Mouse (Mus musculus) stomach, embryonic 15.5 days (tissue): ENCODE measurements at regions not wholly inside any gene's neighbourhood (a gene's known extent, or its start where the extent isn't known, plus 50 kb on each side); places are given as distances from the start of the nearest gene placed in this dataset.

Experiments
- ATAC-seq: fragments of 200-750 bp; cut with Nextera tagmentation; 2 replicates; pipeline ENCODE4 v1.8.0; 2017; ENCODE audit warnings: low read depth, moderate number of reproducible peaks, moderate TSS enrichment; ENCODE audit not compliant: insufficient read depth, low FRiP score
- H3K27ac ChIP-seq: fragments of 300-500 bp; sonication (generic); 2 replicates; pipeline ENCODE4 v1.5.1; 2015; ENCODE audit warnings: mild to moderate bottlenecking, inconsistent platforms
- H3K27me3 ChIP-seq: fragments of 300-500 bp; sonication (generic); replicated peaks from 2 replicates; pipeline ENCODE4 v1.6.1; 2015; ENCODE audit warnings: inconsistent platforms
- H3K36me3 ChIP-seq: fragments of 300-500 bp; sonication (generic); 2 replicates; pipeline ENCODE4 v1.6.1; 2015; ENCODE audit warnings: inconsistent platforms
- H3K4me1 ChIP-seq: fragments of 300-500 bp; sonication (generic); 2 replicates; pipeline ENCODE4 v1.6.1; 2015; ENCODE audit warnings: inconsistent platforms
- H3K4me2 ChIP-seq: fragments of 300-500 bp; sonication (generic); 2 replicates; pipeline ENCODE4 v1.6.1; 2015; ENCODE audit warnings: mild to moderate bottlenecking, inconsistent platforms
- H3K4me3 ChIP-seq: fragments of 300-500 bp; sonication (generic); replicated peaks from 2 replicates; pipeline ENCODE4 v1.5.1; 2015; ENCODE audit warnings: inconsistent platforms
- H3K9ac ChIP-seq: fragments of 300-500 bp; sonication (generic); 2 replicates; pipeline ENCODE4 v1.6.1; 2015; ENCODE audit warnings: inconsistent platforms
- H3K9me3 ChIP-seq: fragments of 300-500 bp; sonication (generic); 2 replicates; pipeline ENCODE4 v1.6.1; 2016; ENCODE audit warnings: inconsistent platforms
- WGBS: fragments of 180-500 bp; shearing (Covaris S2); methylation state at CpG from one replicate; pipeline ENCODE4 v1.1.7; 2015; 5-methylcytosine and 5-hydroxymethylcytosine counted together

DNA sequence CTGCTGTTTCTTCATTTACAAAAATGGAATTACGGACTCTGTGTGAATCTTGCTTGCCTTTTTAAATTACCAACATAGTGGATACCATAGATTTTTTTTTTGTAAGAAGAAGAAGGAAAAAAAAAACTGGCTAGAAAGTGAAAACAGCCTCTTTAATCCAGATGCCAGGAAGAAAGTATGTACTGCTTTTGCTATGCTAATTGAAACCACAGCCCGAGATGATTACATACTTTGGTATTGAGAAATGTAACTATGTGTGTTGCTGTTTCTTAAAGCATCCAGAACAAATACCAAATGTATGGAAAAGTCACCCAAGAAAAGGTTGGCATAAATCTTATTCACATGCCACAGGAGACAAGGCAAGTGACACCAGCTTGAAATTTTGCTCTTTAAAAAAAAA, 93.2 kb upstream of the Nfe2l3 start:
- no peaks in the 10 kb centered on the region for H3K27me3 ChIP-seq
- no peak for ATAC-seq
- H3K9ac ChIP-seq = no peak overlapping the region
- H3K9me3 ChIP-seq = no peaks in the 10 kb centered on the region
- WGBS = 84% methylated on average over 2 of the region's 2 CpGs
- no peak overlapping the region for H3K27ac ChIP-seq
- H3K4me3 ChIP-seq = no peak overlapping the region
- H3K4me1 ChIP-seq = peaks cover 6% of the 10 kb centered on the region; the same call in 1 of the 2 replicates
- no peaks in the 10 kb centered on the region for H3K36me3 ChIP-seq
- no peak overlapping the region for H3K4me2 ChIP-seq

- no peaks in the 10 kb centered on the region for H3K4me1 ChIP-seq
- H3K36me3 ChIP-seq = no peaks in the 10 kb centered on the region
- no peak overlapping the region for H3K27ac ChIP-seq
- ATAC-seq = no peak
- H3K4me3 ChIP-seq = no peak overlapping the region
- no peaks in the 10 kb centered on the region for H3K9me3 ChIP-seq
- WGBS = 66% methylated on average over 9 of the region's 9 CpGs
- no peaks in the 10 kb centered on the region for H3K27me3 ChIP-seq
- no peak overlapping the region for H3K4me2 ChIP-seq
- H3K9ac ChIP-seq = no peak overlapping the region
Measured at GRCm38 (mm10) chr6:51347721-51348120, 84.7 kb upstream of the Nfe2l3 start.

DNA sequence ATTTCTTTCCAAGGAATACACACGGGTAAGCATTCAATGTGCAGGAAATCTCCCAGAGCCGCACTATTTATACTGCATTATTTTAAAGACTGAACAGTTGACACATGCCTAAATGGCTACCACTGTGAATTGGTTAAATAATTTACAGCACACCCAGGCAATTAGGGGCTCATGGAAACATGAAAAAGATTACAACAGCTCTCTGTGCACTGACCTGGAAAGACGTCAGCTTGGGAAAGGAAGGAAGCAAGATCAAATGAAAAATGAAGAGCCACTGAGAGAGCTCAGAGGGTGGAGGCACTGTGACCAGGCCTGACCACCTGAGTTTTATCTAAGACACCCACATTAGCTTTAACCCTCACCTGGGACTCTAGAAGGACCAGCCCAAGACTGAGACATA, 82.7 kb upstream of the Nfe2l3 start:
- Histone ChIP-seq H3K9ac (no peak overlapping the region), H3K36me3 (no peaks in the 10 kb centered on the region), H3K4me2 (no peak overlapping the region), H3K27me3 (no peaks in the 10 kb centered on the region), H3K4me3 (no peak overlapping the region), H3K9me3 (no peaks in the 10 kb centered on the region), H3K27ac (no peak overlapping the region), H3K4me1 (no peaks in the 10 kb centered on the region)
- no peak for ATAC-seq
- 49% methylated on average over 3 of the region's 3 CpGs for WGBS

DNA sequence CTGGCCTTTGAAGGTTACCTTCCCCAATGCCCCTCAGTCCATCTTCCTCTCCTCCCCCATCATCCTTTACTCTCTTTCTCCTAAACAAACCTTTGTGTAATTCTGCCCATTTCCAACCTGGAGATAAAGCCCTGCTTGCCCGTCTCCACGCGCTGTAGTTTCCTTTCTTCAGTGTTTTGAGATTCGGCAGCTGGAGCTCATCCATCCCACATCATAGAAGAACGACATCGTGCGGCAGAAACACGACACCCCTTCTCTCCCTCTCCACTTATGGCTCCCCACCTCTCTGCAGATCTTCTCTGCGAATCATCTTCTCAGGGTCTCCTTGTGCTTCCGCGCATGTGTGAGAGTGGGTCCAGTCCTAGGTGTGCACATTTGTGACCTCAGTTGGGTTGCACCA, 77.4 kb upstream of the Nfe2l3 start:
- Histone ChIP-seq H3K36me3 (no peaks in the 10 kb centered on the region), H3K9me3 (no peaks in the 10 kb centered on the region), H3K4me2 (no peak overlapping the region), H3K4me3 (no peak overlapping the region), H3K4me1 (no peaks in the 10 kb centered on the region), H3K9ac (no peak overlapping the region), H3K27ac (no peak overlapping the region), H3K27me3 (no peaks in the 10 kb centered on the region)
- no peak for ATAC-seq
- WGBS = 47% methylated on average over 11 of the region's 11 CpGs

- no peaks in the 10 kb centered on the region for H3K4me1 ChIP-seq
- H3K27ac ChIP-seq = peak overlapping the region; percentile 42
- 66% methylated on average over 12 of the region's 12 CpGs for WGBS
- ATAC-seq = no peak
- H3K27me3 ChIP-seq = no peaks in the 10 kb centered on the region
- no peak overlapping the region for H3K4me3 ChIP-seq
- H3K4me2 ChIP-seq = no peak overlapping the region
- H3K36me3 ChIP-seq = no peaks in the 10 kb centered on the region
- H3K9ac ChIP-seq = no peak overlapping the region
- no peaks in the 10 kb centered on the region for H3K9me3 ChIP-seq
Measured at GRCm38 (mm10) chr6:51361611-51362180, 70.8 kb upstream of the Nfe2l3 start.

GRCm38 (mm10) chr6:51362475-51363226, 69.8 kb upstream of the Nfe2l3 start:
- 6% methylated on average over 15 of the region's 15 CpGs for WGBS
- H3K9me3 ChIP-seq = no peaks in the 10 kb centered on the region
- H3K4me2 ChIP-seq = peak overlapping the region; percentile 43
- H3K4me3 ChIP-seq = peak overlapping the region; percentile 14; the same call in 1 of the 2 replicates
- no peak overlapping the region for H3K27ac ChIP-seq
- H3K36me3 ChIP-seq = no peaks in the 10 kb centered on the region
- no peaks in the 10 kb centered on the region for H3K4me1 ChIP-seq
- ATAC-seq = peak; percentile 73
- H3K27me3 ChIP-seq = no peaks in the 10 kb centered on the region
- no peak overlapping the region for H3K9ac ChIP-seq

- Histone ChIP-seq H3K4me2 (no peak overlapping the region), H3K27me3 (no peaks in the 10 kb centered on the region), H3K27ac (no peak overlapping the region), H3K4me3 (no peak overlapping the region), H3K9me3 (no peaks in the 10 kb centered on the region), H3K36me3 (no peaks in the 10 kb centered on the region), H3K4me1 (no peaks in the 10 kb centered on the region), H3K9ac (no peak overlapping the region)
- WGBS = 59% methylated on average over 6 of the region's 6 CpGs
- ATAC-seq = no peak
Measured at GRCm38 (mm10) chr6:51364776-51365175, 67.7 kb upstream of the Nfe2l3 start.

GRCm38 (mm10) chr6:51369771-51370170, 62.7 kb upstream of the Nfe2l3 start:
- no peak overlapping the region for H3K4me2 ChIP-seq
- H3K9ac ChIP-seq = no peak overlapping the region
- no peaks in the 10 kb centered on the region; the same call in 1 of the 2 replicates for H3K4me1 ChIP-seq
- no peaks in the 10 kb centered on the region for H3K36me3 ChIP-seq
- WGBS = 69% methylated on average over 6 of the region's 6 CpGs
- no peaks in the 10 kb centered on the region for H3K27me3 ChIP-seq
- H3K27ac ChIP-seq = no peak overlapping the region
- H3K4me3 ChIP-seq = no peak overlapping the region
- ATAC-seq = no peak
- no peaks in the 10 kb centered on the region for H3K9me3 ChIP-seq

- Histone ChIP-seq H3K4me3 (no peak overlapping the region), H3K27ac (no peak overlapping the region; the same call in 1 of the 2 replicates), H3K4me1 (no peaks in the 10 kb centered on the region; the same call in 1 of the 2 replicates), H3K36me3 (no peaks in the 10 kb centered on the region), H3K27me3 (no peaks in the 10 kb centered on the region), H3K4me2 (no peak overlapping the region), H3K9ac (no peak overlapping the region), H3K9me3 (no peaks in the 10 kb centered on the region)
- ATAC-seq = peak; percentile 86
- WGBS = 37% methylated on average over 7 of the region's 7 CpGs
Measured at GRCm38 (mm10) chr6:51372357-51372756, 60.1 kb upstream of the Nfe2l3 start.

- no peaks in the 10 kb centered on the region for H3K4me1 ChIP-seq
- no peaks in the 10 kb centered on the region for H3K9me3 ChIP-seq
- no peak overlapping the region for H3K4me2 ChIP-seq
- no peaks in the 10 kb centered on the region for H3K36me3 ChIP-seq
- no peak for ATAC-seq
- no peak overlapping the region for H3K4me3 ChIP-seq
- 83% methylated on average over 3 of the region's 3 CpGs for WGBS
- no peak overlapping the region for H3K9ac ChIP-seq
- H3K27ac ChIP-seq = no peak overlapping the region
- no peaks in the 10 kb centered on the region for H3K27me3 ChIP-seq
Measured at GRCm38 (mm10) chr6:51378436-51378835, 54.0 kb upstream of the Nfe2l3 start.

DNA sequence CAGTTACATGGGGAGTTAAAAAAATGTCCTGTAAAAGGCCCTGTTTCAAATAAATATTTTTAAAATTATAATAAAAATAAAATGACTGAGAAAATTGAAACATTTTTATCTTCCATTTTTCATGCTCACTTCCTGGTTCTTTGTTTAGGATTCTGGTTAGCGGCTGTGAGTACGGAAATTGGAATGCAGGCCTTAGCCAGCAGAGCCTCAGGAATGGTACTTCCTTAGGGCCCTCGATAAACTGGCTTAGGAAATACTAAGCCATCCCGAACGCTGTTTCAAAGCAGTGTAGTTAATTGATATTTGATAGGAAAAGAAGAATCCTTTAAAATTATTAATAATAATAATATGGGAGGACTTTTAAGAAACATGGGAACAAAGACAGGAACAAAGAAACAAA, 53.4 kb upstream of the Nfe2l3 start:
- Histone ChIP-seq H3K27me3 (no peaks in the 10 kb centered on the region), H3K9me3 (no peaks in the 10 kb centered on the region), H3K36me3 (no peaks in the 10 kb centered on the region), H3K4me1 (no peaks in the 10 kb centered on the region), H3K27ac (peak overlapping the region; percentile 82), H3K4me2 (peak overlapping the region; percentile 60), H3K9ac (no peak overlapping the region; the same call in 1 of the 2 replicates), H3K4me3 (peak overlapping the region; percentile 41; the same call in 1 of the 2 replicates)
- ATAC-seq = no peak
- 7% methylated on average over 5 of the region's 5 CpGs for WGBS

DNA sequence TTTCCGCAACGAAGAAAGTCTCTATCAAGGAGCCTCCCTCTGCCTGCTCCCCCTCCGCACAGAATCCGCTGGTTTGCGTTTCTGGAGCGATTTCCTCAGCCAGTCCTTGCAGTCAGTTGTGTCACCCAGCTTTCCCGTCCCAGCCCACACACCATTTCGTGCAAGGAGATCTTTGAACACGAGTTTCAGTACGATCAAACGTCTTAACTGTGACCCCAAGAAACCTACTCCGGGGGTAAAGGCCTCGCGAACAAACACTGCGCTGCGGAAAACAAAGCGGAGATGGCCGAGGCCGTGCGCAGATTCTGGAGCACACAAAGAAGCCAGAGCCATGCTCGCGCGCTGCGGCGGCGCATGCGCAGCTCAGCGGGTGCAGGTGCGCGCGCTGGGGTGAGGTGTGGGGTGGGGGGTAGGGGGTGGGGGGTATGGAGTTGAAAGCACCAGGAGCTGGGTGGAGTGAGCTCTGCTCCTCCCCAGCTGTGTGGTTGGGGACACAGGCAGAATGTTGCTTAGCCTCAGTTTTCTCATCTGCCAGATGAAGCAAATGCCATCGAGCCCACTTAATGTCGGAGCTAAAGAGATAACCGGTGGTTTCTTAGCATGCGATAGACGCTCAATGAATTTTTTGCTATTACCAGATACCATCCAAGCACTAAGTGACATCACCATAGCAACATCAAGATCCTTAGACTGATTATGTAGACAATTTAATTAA, 52.8 kb upstream of the Nfe2l3 start:
- H3K4me1 ChIP-seq = peaks cover 2% of the 10 kb centered on the region; the same call in 1 of the 2 replicates
- WGBS = 4% methylated on average over 36 of the region's 36 CpGs
- H3K36me3 ChIP-seq = no peaks in the 10 kb centered on the region
- peak overlapping the region; percentile 46; the same call in 1 of the 2 replicates for H3K9ac ChIP-seq
- peak overlapping the region; percentile 60 for H3K4me2 ChIP-seq
- no peaks in the 10 kb centered on the region for H3K9me3 ChIP-seq
- H3K27ac ChIP-seq = peak overlapping the region; percentile 82
- peak; percentile 65 for ATAC-seq
- peak overlapping the region; percentile 41 for H3K4me3 ChIP-seq
- no peaks in the 10 kb centered on the region for H3K27me3 ChIP-seq
